Mouse (Mus musculus): ENCODE data around the gene Olfr920. TPM values are rescaled to one million over a fixed set of nuclear protein-coding genes. Genes with fewer than 3 reads are reported as not detected.

Gene Olfr920
- under 1 TPM; 0.05 to 0.29 TPM for total RNA-seq (2021)
- long read RNA-seq, experiment 1 = 0 reads
- long read RNA-seq, experiment 2 = 0 reads

- DNase-seq (ENCODE audit: low spot score in 2 of 2) = no peak
These were observed at the start of gene Olfr920 for GRCm38 (mm10) chr9:38751999-38752398. TSS of gene Olfr920 (plus strand) at chr9:38752299.

GRCm38 (mm10) chr9:38718102-38718501 lies 34.0 kb upstream of the Olfr920 start, which contains the start of gene Vwa5a:
TSS of gene Vwa5a (plus strand) at chr9:38718268.
- DNase-seq (ENCODE audit: low spot score in 2 of 2) = no peak

- DNase-seq (ENCODE audit: low spot score in 2 of 2) = no peak
These were observed 33.1 kb upstream of the Olfr920 start for GRCm38 (mm10) chr9:38718927-38719441.

- no peak for DNase-seq (ENCODE audit: low spot score in 2 of 2)
These were observed 28.1 kb upstream of the Olfr920 start for GRCm38 (mm10) chr9:38724044-38724443.

GRCm38 (mm10) chr9:38728218-38728617 lies 23.9 kb upstream of the Olfr920 start:
- no peak for DNase-seq (ENCODE audit: low spot score in 2 of 2)

GRCm38 (mm10) chr9:38741408-38741807 lies 10.7 kb upstream of the Olfr920 start:
- DNase-seq (ENCODE audit: low spot score in 2 of 2) = no peak

GRCm38 (mm10) chr9:38744619-38745315 lies 7.3 kb upstream of the Olfr920 start:
- DNase-seq (ENCODE audit: low spot score in 2 of 2) = no peak

- no peak for DNase-seq (ENCODE audit: low spot score in 2 of 2)
These were observed 20.7 kb downstream of the Olfr920 start, which contains the start of gene Olfr921 for GRCm38 (mm10) chr9:38772768-38773167. TSS of gene Olfr921 (plus strand) at chr9:38773068.

- no peak for DNase-seq (ENCODE audit: low spot score in 2 of 2)
These were observed 40.6 kb downstream of the Olfr920 start for GRCm38 (mm10) chr9:38792689-38793088.

- no peak for DNase-seq (ENCODE audit: low spot score in 2 of 2)
These were observed 53.6 kb downstream of the Olfr920 start for GRCm38 (mm10) chr9:38805696-38806095.

Other genes starting within 250 kb of the Olfr920 start
- gene Olfr911-ps1, start 230.7 kb upstream of the Olfr920 start, total RNA-seq (2021) = not detected
- gene Olfr910, start 214.4 kb upstream of the Olfr920 start, total RNA-seq (2021) = not detected
- gene Olfr912, start 172.1 kb upstream of the Olfr920 start, total RNA-seq (2021) = not detected
- not detected for gene Olfr913, start 159.5 kb upstream of the Olfr920 start, total RNA-seq (2021)
- not detected for gene Olfr914, start 147.2 kb upstream of the Olfr920 start, total RNA-seq (2021)
- gene Olfr916, start 92.4 kb upstream of the Olfr920 start, total RNA-seq (2021) = not detected
- not detected for gene Olfr917, start 86.5 kb upstream of the Olfr920 start, total RNA-seq (2021)
- not detected for gene Olfr918, start 77.7 kb upstream of the Olfr920 start, total RNA-seq (2021)
- not detected for gene Olfr919, start 48.6 kb upstream of the Olfr920 start, total RNA-seq (2021)
- gene Vwa5a, start 34.0 kb upstream of the Olfr920 start, total RNA-seq (2021) = 10 to 100 TPM; 39.5 to 40.3 TPM
- not detected for gene Olfr921, start 20.8 kb downstream of the Olfr920 start, total RNA-seq (2021)
- gene Olfr922, start 62.3 kb downstream of the Olfr920 start, total RNA-seq (2021) = not detected
- not detected for gene Olfr923, start 74.2 kb downstream of the Olfr920 start, total RNA-seq (2021)
- gene Olfr924, start 92.2 kb downstream of the Olfr920 start, total RNA-seq (2021) = not detected
- gene Olfr26, start 102.8 kb downstream of the Olfr920 start, total RNA-seq (2021) = not detected
- gene Olfr926, start 124.8 kb downstream of the Olfr920 start, total RNA-seq (2021) = not detected
- gene Olfr930, start 177.5 kb downstream of the Olfr920 start, total RNA-seq (2021) = not detected
- not detected for gene Olfr933, start 220.0 kb downstream of the Olfr920 start, total RNA-seq (2021)
- gene Olfr934, start 236.0 kb downstream of the Olfr920 start, total RNA-seq (2021) = not detected
- gene Olfr935, start 247.4 kb downstream of the Olfr920 start, total RNA-seq (2021) = not detected

All from gastrocnemius, postnatal 4 days (tissue).